Mouse (Mus musculus): ENCODE results near the gene Zscan4-ps1.
"Not testable (repeated sequence)": the region's sequence is repeated elsewhere in the genome, so short reads cannot be mapped to it uniquely, and the experiment has no call there.

The Zscan4-ps1 gene

GRCm38 (mm10) chr7:11069591-11069990 is at the start of gene Zscan4-ps1:
Gene Zscan4-ps1, minus strand, starts transcription at chr7:11069691.
- not testable (repeated sequence) for DNase-seq

Measured in lung, postnatal 36 days (tissue).